ENCODE assay signal across 19 mouse cellular contexts in genomic region chr14:21342984-21343383, GRCm38 (mm10).
DNase-seq lines count a peak whose midpoint lies in the region; ATAC-seq lines count a peak whose summit lies in the region.
"Had no signal": no experiment of that assay in that cellular context is flagged by ENCODE, and none has a peak within 500 bp of the region (broad histone marks: within the 10 kb centered on the region; RNA-seq: fewer than 3 reads in every experiment).

No protein-coding gene starts in this region.

- H3K9me3 ChIP-seq in forebrain, embryonic 13.5 days (replicated peaks) = no peaks in the 10 kb centered on the region
- H3K9me3 ChIP-seq in forebrain, embryonic 12.5 days = no peaks in the 10 kb centered on the region
- H3K9me3 ChIP-seq in midbrain, embryonic 14.5 days (ENCODE audit: control insufficient read depth, low read length) = no peaks in the 10 kb centered on the region
- H3K9me3 ChIP-seq in midbrain, embryonic 13.5 days = no peaks in the 10 kb centered on the region
- no peaks in the 10 kb centered on the region for H3K9me3 ChIP-seq in forebrain, embryonic 16.5 days (ENCODE audit: control insufficient read depth, low read length)
- H3K9me3 ChIP-seq: embryonic facial prominence, embryonic 12.5 days; heart, embryonic 12.5 days; hindbrain, embryonic 15.5 days had no signal

- 88% methylated on average over 3 of the region's 3 CpGs for WGBS in forebrain, embryonic 13.5 days
- 84% methylated on average over 3 of the region's 3 CpGs for WGBS in forebrain, embryonic 12.5 days
- WGBS in midbrain, embryonic 14.5 days = 54% methylated on average over 3 of the region's 3 CpGs
- 72% methylated on average over 3 of the region's 3 CpGs for WGBS in midbrain, embryonic 13.5 days
- 73% methylated on average over 3 of the region's 3 CpGs for WGBS in forebrain, embryonic 16.5 days

- H3K9ac ChIP-seq in forebrain, embryonic 13.5 days = no peak overlapping the region
- no peak overlapping the region for H3K9ac ChIP-seq in forebrain, embryonic 12.5 days
- H3K9ac ChIP-seq in midbrain, embryonic 14.5 days (replicated peaks; ENCODE audit: low read length) = no peak overlapping the region
- no peak overlapping the region for H3K9ac ChIP-seq in midbrain, embryonic 13.5 days (replicated peaks)
- no peak overlapping the region for H3K9ac ChIP-seq in forebrain, embryonic 16.5 days (replicated peaks; ENCODE audit: low read depth, low read length)
- H3K9ac ChIP-seq: embryonic facial prominence, embryonic 12.5 days; heart, embryonic 12.5 days; hindbrain, embryonic 15.5 days had no signal

- peak; percentile 46 for DNase-seq in midbrain, embryonic 14.5 days
- DNase-seq in brain, adult 2 months (ENCODE audit: low read depth, low spot score) = peak; percentile 24
- no peak for DNase-seq in heart, postnatal 25 days (ENCODE audit: low spot score)
- DNase-seq in thymus, postnatal 10 days (ENCODE audit: low spot score in 2 of 2) = no peak
- DNase-seq: adrenal gland, postnatal 10 days; cerebellum, adult 8-10 months; cerebellum, postnatal 14 days; embryo, embryonic 11 days; gastrocnemius, adult 2 months; gastrocnemius, postnatal 25 days; heart, postnatal 36 days had no signal

- no peaks in the 10 kb centered on the region for H3K36me3 ChIP-seq in forebrain, embryonic 13.5 days (ENCODE audit: poor library complexity, severe bottlenecking)
- no peaks in the 10 kb centered on the region for H3K36me3 ChIP-seq in forebrain, embryonic 12.5 days (replicated peaks)
- no peaks in the 10 kb centered on the region for H3K36me3 ChIP-seq in midbrain, embryonic 14.5 days (ENCODE audit: control insufficient read depth, insufficient read depth, low read length)
- no peaks in the 10 kb centered on the region for H3K36me3 ChIP-seq in midbrain, embryonic 13.5 days
- no peaks in the 10 kb centered on the region for H3K36me3 ChIP-seq in forebrain, embryonic 16.5 days (ENCODE audit: control insufficient read depth, insufficient read depth)
- H3K36me3 ChIP-seq: embryonic facial prominence, embryonic 12.5 days; hindbrain, embryonic 15.5 days had no signal

- intact Hi-C loops in heart, postnatal 25 days (cut with DNase I) = no loop called here

- H3K4me2 ChIP-seq in forebrain, embryonic 13.5 days = no peak overlapping the region
- H3K4me2 ChIP-seq in forebrain, embryonic 12.5 days = no peak overlapping the region
- H3K4me2 ChIP-seq in midbrain, embryonic 14.5 days (ENCODE audit: low read length) = no peak overlapping the region
- H3K4me2 ChIP-seq in midbrain, embryonic 13.5 days (replicated peaks) = no peak overlapping the region
- no peak overlapping the region for H3K4me2 ChIP-seq in forebrain, embryonic 16.5 days (ENCODE audit: low read length)
- H3K4me2 ChIP-seq: embryonic facial prominence, embryonic 12.5 days; heart, embryonic 12.5 days; hindbrain, embryonic 15.5 days had no signal

- peak; percentile 48; the same call in 1 of the 2 replicates for ATAC-seq in forebrain, embryonic 13.5 days
- ATAC-seq in forebrain, embryonic 12.5 days (ENCODE audit: low FRiP score) = no peak
- no peak for ATAC-seq in midbrain, embryonic 14.5 days (ENCODE audit: low FRiP score, low TSS enrichment)
- no peak for ATAC-seq in midbrain, embryonic 13.5 days
- ATAC-seq in forebrain, embryonic 16.5 days = peak; percentile 77; the same call in 1 of the 2 replicates
- ATAC-seq: intestine, embryonic 16.5 days had no signal

- H3K4me3 ChIP-seq in forebrain, embryonic 13.5 days = no peak overlapping the region
- no peak overlapping the region for H3K4me3 ChIP-seq in forebrain, embryonic 12.5 days (replicated peaks)
- H3K4me3 ChIP-seq in midbrain, embryonic 14.5 days (replicated peaks; ENCODE audit: low read depth, low read length) = no peak overlapping the region
- no peak overlapping the region for H3K4me3 ChIP-seq in midbrain, embryonic 13.5 days (replicated peaks)
- no peak overlapping the region for H3K4me3 ChIP-seq in forebrain, embryonic 16.5 days (replicated peaks; ENCODE audit: low read length)
- H3K4me3 ChIP-seq: embryonic facial prominence, embryonic 12.5 days; gastrocnemius, adult 2 months; heart, embryonic 12.5 days; hindbrain, embryonic 15.5 days had no signal

- H3K4me1 ChIP-seq in forebrain, embryonic 13.5 days = no peaks in the 10 kb centered on the region
- H3K4me1 ChIP-seq in forebrain, embryonic 12.5 days = no peaks in the 10 kb centered on the region
- H3K4me1 ChIP-seq in midbrain, embryonic 14.5 days (ENCODE audit: control insufficient read depth, insufficient read depth, low read length) = no peaks in the 10 kb centered on the region
- no peaks in the 10 kb centered on the region for H3K4me1 ChIP-seq in midbrain, embryonic 13.5 days (replicated peaks)
- H3K4me1 ChIP-seq in forebrain, embryonic 16.5 days (replicated peaks; ENCODE audit: control insufficient read depth, insufficient read depth, low read length) = peaks cover 5% of the 10 kb centered on the region
- H3K4me1 ChIP-seq: embryonic facial prominence, embryonic 12.5 days had no signal

- H3K27me3 ChIP-seq in forebrain, embryonic 13.5 days = no peaks in the 10 kb centered on the region
- no peaks in the 10 kb centered on the region for H3K27me3 ChIP-seq in forebrain, embryonic 12.5 days
- no peaks in the 10 kb centered on the region for H3K27me3 ChIP-seq in midbrain, embryonic 14.5 days (ENCODE audit: control insufficient read depth, insufficient read depth, low read length)
- no peaks in the 10 kb centered on the region for H3K27me3 ChIP-seq in midbrain, embryonic 13.5 days
- no peaks in the 10 kb centered on the region for H3K27me3 ChIP-seq in forebrain, embryonic 16.5 days (replicated peaks; ENCODE audit: control insufficient read depth, insufficient read depth, low read length)
- H3K27me3 ChIP-seq: embryonic facial prominence, embryonic 12.5 days; heart, embryonic 12.5 days; hindbrain, embryonic 15.5 days had no signal

- H3K27ac ChIP-seq in forebrain, embryonic 13.5 days = no peak overlapping the region
- H3K27ac ChIP-seq in forebrain, embryonic 12.5 days = no peak overlapping the region
- no peak overlapping the region for H3K27ac ChIP-seq in midbrain, embryonic 14.5 days (replicated peaks; ENCODE audit: low read depth, low read length)
- H3K27ac ChIP-seq in midbrain, embryonic 13.5 days = no peak overlapping the region
- no peak overlapping the region for H3K27ac ChIP-seq in forebrain, embryonic 16.5 days (ENCODE audit: low read length)
- H3K27ac ChIP-seq: embryonic facial prominence, embryonic 12.5 days; gastrocnemius, adult 2 months; hindbrain, embryonic 15.5 days had no signal

Comparison
In these comparisons a context has a peak if more than half of its experiments do, and no peak if none do; other contexts are left out.
1. ATAC-seq: peak in forebrain, embryonic 13.5 days (single experiment) and forebrain, embryonic 16.5 days (single experiment); none in forebrain, embryonic 12.5 days (single experiment), midbrain, embryonic 14.5 days (single experiment) and midbrain, embryonic 13.5 days (single experiment).
2. DNase-seq: peak in midbrain, embryonic 14.5 days (single experiment) and brain, adult 2 months (single experiment); none in heart, postnatal 25 days (single experiment) and thymus, postnatal 10 days (0 of 2).